Mouse (Mus musculus) bone marrow, adult 2 months (tissue): ENCODE data around the gene Ifnar2.

Experiments used
- CTCF ChIP-seq: fragments of 200-500 bp; IDR thresholded peaks from 2 replicates; pipeline ENCODE4 v1.5.1; 2011; ENCODE audit warnings: low read length, control low read depth; ENCODE audit not compliant: control insufficient read depth, insufficient read depth
- POLR2A ChIP-seq: fragments of 200-500 bp; IDR thresholded peaks from 2 replicates; pipeline ENCODE4 v1.6.1; 2011; ENCODE audit warnings: low read depth, mild to moderate bottlenecking, control low read depth, low read length, borderline replicate concordance; ENCODE audit not compliant: control insufficient read depth

GRCm38 (mm10) chr16:91357526-91357900 is 15.1 kb upstream of the Ifnar2 start:
- no peak for TF ChIP-seq CTCF
- no peak for TF ChIP-seq POLR2A
